8 mouse cellular contexts compared by ENCODE assay signal in the genomic region with DNA sequence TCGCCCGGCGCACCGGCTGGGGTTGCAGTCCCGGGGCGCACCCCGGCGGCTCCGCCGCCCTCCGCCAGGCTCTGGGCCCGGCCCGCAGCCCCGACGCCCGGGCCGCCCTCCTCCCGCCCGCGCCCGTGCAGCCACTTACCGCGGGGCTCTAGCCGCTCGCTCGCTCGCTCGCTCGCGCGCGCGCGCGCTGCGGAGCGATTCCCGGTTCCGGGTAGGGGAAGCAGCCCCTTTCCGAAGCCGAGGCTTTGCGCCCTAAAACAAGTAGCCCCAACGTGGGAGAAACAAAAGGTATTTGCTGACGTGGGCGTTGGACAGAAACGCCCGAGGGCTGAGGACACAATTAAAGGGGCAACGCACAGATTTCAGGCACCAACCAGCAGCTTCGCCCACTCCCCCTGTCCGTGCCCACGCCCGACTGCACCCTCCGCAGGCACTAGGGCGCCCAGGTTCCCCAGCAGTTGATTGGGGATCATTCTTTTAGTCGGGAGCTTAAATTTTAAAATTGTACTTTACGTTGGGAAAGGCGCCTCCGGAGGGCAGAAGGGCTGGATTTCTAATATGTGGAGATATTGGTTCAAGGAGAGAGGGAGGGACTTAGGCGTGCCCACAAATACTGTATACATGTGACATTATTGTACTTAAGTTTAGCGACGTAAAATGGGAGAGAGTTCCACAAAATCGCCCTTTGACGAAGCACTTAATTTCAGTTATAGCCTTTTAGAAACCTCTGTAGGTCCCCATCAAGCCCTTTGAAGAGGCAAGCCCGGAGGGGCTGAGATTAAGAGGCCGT. TPM values are rescaled to one million over a fixed set of nuclear protein-coding genes. Genes with fewer than 3 reads are reported as not detected.
A peak's percentile ranks its signal among the peaks of the same experiment; 100 is the strongest.
DNase-seq lines count a peak whose midpoint lies in the region; ATAC-seq and TF ChIP-seq lines count a peak whose summit lies in the region.

Zbtb8a (minus strand) TSS at position 516 of the 790 bp plus-strand sequence.

- H3K27ac ChIP-seq in MEL (ENCODE audit: control insufficient read depth, low read depth, low read length): no peak within 1 kb of the TSS
- peak within 1 kb of the TSS; percentile 54 for H3K27ac ChIP-seq in brown adipose tissue, adult 24 weeks (replicated peaks; ENCODE audit: low read depth, low read length)
- H3K27ac ChIP-seq in forebrain, embryonic 10.5 days: peak within 1 kb of the TSS; percentile 87
- H3K27ac ChIP-seq in lung, embryonic 14.5 days (ENCODE audit: low read depth): peak within 1 kb of the TSS; percentile 91
- peak within 1 kb of the TSS; percentile 84 for H3K27ac ChIP-seq in neural tube, embryonic 15.5 days (replicated peaks)

- H3K27me3 ChIP-seq in MEL (ENCODE audit: control insufficient read depth in 1 of 2, insufficient read depth in 2 of 2, low read length in 2 of 2): peaks cover 0 to 3% of the 10 kb centered on the region in 2 experiments; a peak in 2 of 4 replicates
- H3K27me3 ChIP-seq in forebrain, embryonic 10.5 days (ENCODE audit: poor library complexity, severe bottlenecking): peaks cover 68% of the 10 kb centered on the region
- H3K27me3 ChIP-seq in lung, embryonic 14.5 days (ENCODE audit: insufficient read depth, low read length): no peaks in the 10 kb centered on the region; the same call in 1 of the 2 replicates
- H3K27me3 ChIP-seq in neural tube, embryonic 15.5 days (replicated peaks): peaks cover 4% of the 10 kb centered on the region; the same call in 1 of the 2 replicates

- intact Hi-C loops in heart, postnatal 14 days (cut with DNase I): no loop called here

- H3K4me3 ChIP-seq in MEL (ENCODE audit: control insufficient read depth in 1 of 2, insufficient read depth in 1 of 2, low read depth in 2 of 2, low read length in 2 of 2): peak within 1 kb of the TSS; percentile 85 to 90
- peak within 1 kb of the TSS; percentile 99 for H3K4me3 ChIP-seq in brown adipose tissue, adult 24 weeks (ENCODE audit: insufficient read depth, low read depth, low read length)
- peak within 1 kb of the TSS; percentile 71 for H3K4me3 ChIP-seq in forebrain, embryonic 10.5 days
- H3K4me3 ChIP-seq in lung, embryonic 14.5 days (ENCODE audit: low read depth, low read length): peak within 1 kb of the TSS; percentile 84
- peak within 1 kb of the TSS; percentile 78 for H3K4me3 ChIP-seq in neural tube, embryonic 15.5 days (replicated peaks)

- no peaks in the 10 kb centered on the region; the same call in 1 of the 2 replicates for H3K79me2 ChIP-seq in MEL (ENCODE audit: control insufficient read depth, insufficient read depth, low read length, poor library complexity)

- TF ChIP-seq RAD21 in MEL (IDR thresholded peaks at IDR 0.05; ENCODE audit: low read depth, low read length): no peak

- ATAC-seq in lung, embryonic 14.5 days (ENCODE audit: insufficient read depth): peak; percentile 75
- peak; percentile 79 for ATAC-seq in neural tube, embryonic 15.5 days (ENCODE audit: low FRiP score)

- peak within 1 kb of the TSS; percentile 81 for H3K9ac ChIP-seq in MEL (ENCODE audit: control insufficient read depth, low read depth, low read length, poor library complexity, severe bottlenecking)
- H3K9ac ChIP-seq in lung, embryonic 14.5 days: peak within 1 kb of the TSS; percentile 92
- peak within 1 kb of the TSS; percentile 77 for H3K9ac ChIP-seq in neural tube, embryonic 15.5 days (replicated peaks)

- TF ChIP-seq CTCF in MEL (IDR thresholded peaks at IDR 0.05 in 2 of 3, conservative IDR thresholded peaks at IDR 0.05 in 1 of 3; ENCODE audit: control insufficient read depth in 1 of 3, insufficient read depth in 1 of 3, low read depth in 2 of 3, low read length in 3 of 3, poor library complexity in 1 of 3, severe bottlenecking in 1 of 3): no peak; a peak in 1 of 6 replicates
- TF ChIP-seq CTCF in lung, embryonic 14.5 days (IDR thresholded peaks at IDR 0.05; ENCODE audit: low read depth): no peak; the same call in 1 of the 2 replicates

- 3% methylated on average over 65 of the region's 65 CpGs for WGBS in forebrain, embryonic 10.5 days
- 1% methylated on average over 61 of the region's 65 CpGs for WGBS in lung, embryonic 14.5 days
- WGBS in neural tube, embryonic 15.5 days: 2% methylated on average over 62 of the region's 65 CpGs

- H3K9me3 ChIP-seq in MEL (replicated peaks; ENCODE audit: insufficient read depth, low read length): no peaks in the 10 kb centered on the region
- H3K9me3 ChIP-seq in forebrain, embryonic 10.5 days: no peaks in the 10 kb centered on the region; the same call in 1 of the 2 replicates
- no peaks in the 10 kb centered on the region for H3K9me3 ChIP-seq in lung, embryonic 14.5 days (ENCODE audit: low read depth, low read length)
- no peaks in the 10 kb centered on the region for H3K9me3 ChIP-seq in neural tube, embryonic 15.5 days (replicated peaks)

- 0 out of 4 replicates have a peak, but pooled peaks of 1 of the 2 experiments have one; percentile 16 for TF ChIP-seq POLR2A in MEL (IDR thresholded peaks at IDR 0.05; ENCODE audit: control insufficient read depth in 1 of 2, insufficient read depth in 1 of 2, low read depth in 1 of 2, low read length in 2 of 2, poor library complexity in 1 of 2)

- no peak for TF ChIP-seq EP300 in MEL (IDR thresholded peaks at IDR 0.05; ENCODE audit: low read depth in 1 of 2, low read length in 2 of 2)

- peaks cover 0 to 5% of the 10 kb centered on the region in 2 experiments; a peak in 2 of 4 replicates for H3K36me3 ChIP-seq in MEL (ENCODE audit: control insufficient read depth in 1 of 2, insufficient read depth in 2 of 2, low read length in 2 of 2)
- no peaks in the 10 kb centered on the region for H3K36me3 ChIP-seq in forebrain, embryonic 10.5 days (replicated peaks)
- no peaks in the 10 kb centered on the region for H3K36me3 ChIP-seq in lung, embryonic 14.5 days (ENCODE audit: insufficient read depth)
- H3K36me3 ChIP-seq in neural tube, embryonic 15.5 days: no peaks in the 10 kb centered on the region

- peaks cover 2 to 16% of the 10 kb centered on the region in 2 experiments; a peak in 3 of 4 replicates for H3K4me1 ChIP-seq in MEL (ENCODE audit: control insufficient read depth in 1 of 2, insufficient read depth in 2 of 2, low read length in 2 of 2)
- 0 out of 2 replicates have a peak, but pooled peaks cover 5% of the 10 kb centered on the region for H3K4me1 ChIP-seq in brown adipose tissue, adult 24 weeks (ENCODE audit: control insufficient read depth, insufficient read depth, insufficient read length, low read length)
- H3K4me1 ChIP-seq in forebrain, embryonic 10.5 days: peaks cover 28% of the 10 kb centered on the region
- H3K4me1 ChIP-seq in lung, embryonic 14.5 days (ENCODE audit: insufficient read depth): no peaks in the 10 kb centered on the region
- peaks cover 28% of the 10 kb centered on the region for H3K4me1 ChIP-seq in neural tube, embryonic 15.5 days

- H3K4me2 ChIP-seq in lung, embryonic 14.5 days: peak within 1 kb of the TSS; percentile 71
- peak within 1 kb of the TSS; percentile 73 for H3K4me2 ChIP-seq in neural tube, embryonic 15.5 days

- peak; percentile 46 for DNase-seq in MEL (ENCODE audit: low read depth, low spot score)
- peak; percentile 73 for DNase-seq in forebrain, embryonic 10.5 days (ENCODE audit: extremely low spot score, low spot score)
- DNase-seq in heart, postnatal 14 days: peak; percentile 57 to 66
- DNase-seq in layer of hippocampus, adult 18-20 months (ENCODE audit: low spot score in 2 of 2): peak; percentile 11 to 45
- peak; percentile 82 for DNase-seq in lung, embryonic 14.5 days
- DNase-seq in urinary bladder, postnatal 25 days (ENCODE audit: low spot score): peak; percentile 46

TF ChIP-seq in MEL, 35 proteins besides CTCF, POLR2A, EP300 and RAD21:
- TF ChIP-seq ZC3H11A (IDR thresholded peaks at IDR 0.05; ENCODE audit: low read depth, low read length) (no peak), UBTF (IDR thresholded peaks at IDR 0.05; ENCODE audit: borderline replicate concordance, insufficient read depth, low read depth, low read length) (no peak), ELF1 (IDR thresholded peaks at IDR 0.05; ENCODE audit: low read depth, low read length) (0 out of 2 replicates have a peak, but pooled peaks have one; percentile 29), POLR2AphosphoS2 (IDR thresholded peaks at IDR 0.05; ENCODE audit: low read length) (no peak), NRF1 (IDR thresholded peaks at IDR 0.05; ENCODE audit: insufficient read depth, low read depth, low read length, poor library complexity, severe bottlenecking) (peak; percentile 52; the same call in 1 of the 2 replicates)

RNA-seq across cellular contexts. Expression of gene Zbtb8a, which starts in this region (rescaled TPM):
- 0.85 and 0.89 TPM in 2 replicates for total RNA-seq in MEL (2012; rRNA removed)
- polyA plus RNA-seq in MEL (2012; ENCODE audit: insufficient read depth in 1 of 2, insufficient read length in 2 of 2, low read depth in 1 of 2, low replicate concordance in 2 of 2, missing spikeins in 1 of 2): 1 to 10 TPM in 1 of 2 experiments, not detected in 1; 1.6 TPM
- polyA plus RNA-seq in brown adipose tissue, adult 24 weeks (2012; ENCODE audit: insufficient read depth, insufficient read length, missing spikeins): 1.5 and 3.4 TPM in 2 replicates
- 5.8 and 6.0 TPM in 2 replicates for polyA plus RNA-seq in forebrain, embryonic 10.5 days (2016; fragmentation: Nextera tagmentation; extraction: Ambion mirVana)
- 1 to 10 TPM; 4.4 to 4.7 TPM for total RNA-seq in heart, postnatal 14 days (2021)
- 1 to 10 TPM; 3.2 to 3.5 TPM for total RNA-seq in layer of hippocampus, adult 18-20 months (2021)
- 14.7 and 16.2 TPM in 2 replicates for polyA plus RNA-seq in lung, embryonic 14.5 days (2014; fragmentation: Nextera tagmentation; extraction: Ambion mirVana)
- polyA plus RNA-seq in neural tube, embryonic 15.5 days (2015; fragmentation: Nextera tagmentation; extraction: Ambion mirVana): 18.2 and 20.2 TPM in 2 replicates

Comparison
In these comparisons a context has a peak if more than half of its experiments do, and no peak if none do; other contexts are left out.
1. DNase-seq: peak in every context shown above with its lines; median percentile 82 in lung, embryonic 14.5 days; 73 in forebrain, embryonic 10.5 days; 62 in heart, postnatal 14 days; 46 in MEL; 46 in urinary bladder, postnatal 25 days; 28 in layer of hippocampus, adult 18-20 months.